Mouse (Mus musculus) midbrain, embryonic 15.5 days (tissue): Measurements from ENCODE around the gene Sbk2. TPM values are rescaled to one million over a fixed set of nuclear protein-coding genes. Genes with fewer than 3 reads are reported as not detected.
"Not testable (repeated sequence)": the region's sequence is repeated elsewhere in the genome, so short reads cannot be mapped to it uniquely, and the experiment has no call there.

Experiments
- ATAC-seq: fragments of 200-750 bp; cut with Nextera tagmentation; replicated peaks from 2 replicates; pipeline ENCODE4 v1.8.0; 2017; ENCODE audit warnings: moderate TSS enrichment
- H3K27ac ChIP-seq: fragments of 300-500 bp; sonication (generic); 2 replicates; pipeline ENCODE4 v1.5.1; 2015; ENCODE audit warnings: mild to moderate bottlenecking, inconsistent platforms
- H3K27me3 ChIP-seq: fragments of 300-500 bp; sonication (generic); replicated peaks from 2 replicates; pipeline ENCODE4 v1.6.1; 2015; ENCODE audit warnings: inconsistent platforms
- H3K36me3 ChIP-seq: fragments of 300-500 bp; sonication (generic); replicated peaks from 2 replicates; pipeline ENCODE4 v1.6.1; 2015; ENCODE audit warnings: inconsistent platforms
- H3K4me1 ChIP-seq: fragments of 300-500 bp; sonication (generic); 2 replicates; pipeline ENCODE4 v1.6.1; 2015; ENCODE audit warnings: inconsistent platforms
- H3K4me2 ChIP-seq: fragments of 300-500 bp; sonication (generic); 2 replicates; pipeline ENCODE4 v1.6.1; 2015; ENCODE audit warnings: inconsistent platforms, mild to moderate bottlenecking, moderate library complexity
- H3K4me3 ChIP-seq: fragments of 300-500 bp; sonication (generic); 2 replicates; pipeline ENCODE4 v1.5.1; 2015; ENCODE audit warnings: mild to moderate bottlenecking, inconsistent platforms
- H3K9ac ChIP-seq: fragments of 300-500 bp; sonication (generic); 2 replicates; pipeline ENCODE4 v1.6.1; 2015; ENCODE audit warnings: mild to moderate bottlenecking, inconsistent platforms
- H3K9me3 ChIP-seq: fragments of 300-500 bp; sonication (generic); 2 replicates; pipeline ENCODE4 v1.6.1; 2016; ENCODE audit warnings: inconsistent platforms
- WGBS: fragments of 180-500 bp; shearing (Covaris S2); methylation state at CpG from one replicate; pipeline ENCODE4 v1.1.7; 2015; ENCODE audit warnings: mixed read lengths; 5-methylcytosine and 5-hydroxymethylcytosine counted together
- polyA plus RNA-seq: library from polyadenylated mRNA; unstranded; fragments of >200 nt; fragmentation: Nextera tagmentation; extraction: Ambion mirVana; gene quantifications from 2 replicates; pipeline ENCODE4 v1.2.1, GENCODE M21; 2015

Sbk2 gene
- 0.29 TPM in 1 of 2 replicates, not detected in the other for polyA plus RNA-seq

DNA sequence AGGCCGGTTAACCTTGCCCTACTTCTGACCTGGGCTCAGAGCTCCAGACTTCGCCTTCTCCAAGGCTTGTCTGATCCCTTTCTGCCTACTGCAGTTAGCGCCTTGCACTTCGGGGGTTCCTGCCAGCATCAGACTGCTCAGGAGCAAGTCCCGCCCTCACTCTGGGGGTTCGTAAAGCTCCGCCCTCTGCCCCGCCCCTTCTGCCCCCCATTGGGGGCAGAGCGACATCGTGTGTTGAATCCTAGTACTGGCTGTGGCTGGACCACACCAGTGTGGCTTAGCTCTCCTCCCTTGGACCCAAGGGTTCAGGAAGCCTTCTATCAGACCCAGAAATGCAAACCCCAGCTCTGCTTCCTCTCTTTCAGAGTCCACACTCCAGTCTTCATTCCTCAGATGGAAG, at the start of gene Sbk2:
Gene Sbk2 (minus strand): TSS at position 135 of the 400 bp plus-strand sequence.
- ATAC-seq = peak; percentile 71
- Histone ChIP-seq H3K27ac (no peak within 1 kb of the TSS), H3K4me2 (peak within 1 kb of the TSS; percentile 14; the same call in 1 of the 2 replicates), H3K4me1 (no peaks in the 10 kb centered on the region), H3K27me3 (no peaks in the 10 kb centered on the region), H3K36me3 (no peaks in the 10 kb centered on the region), H3K4me3 (no peak within 1 kb of the TSS), H3K9ac (no peak within 1 kb of the TSS), H3K9me3 (no peaks in the 10 kb centered on the region)
- 6% methylated on average over 10 of the region's 10 CpGs for WGBS

DNA sequence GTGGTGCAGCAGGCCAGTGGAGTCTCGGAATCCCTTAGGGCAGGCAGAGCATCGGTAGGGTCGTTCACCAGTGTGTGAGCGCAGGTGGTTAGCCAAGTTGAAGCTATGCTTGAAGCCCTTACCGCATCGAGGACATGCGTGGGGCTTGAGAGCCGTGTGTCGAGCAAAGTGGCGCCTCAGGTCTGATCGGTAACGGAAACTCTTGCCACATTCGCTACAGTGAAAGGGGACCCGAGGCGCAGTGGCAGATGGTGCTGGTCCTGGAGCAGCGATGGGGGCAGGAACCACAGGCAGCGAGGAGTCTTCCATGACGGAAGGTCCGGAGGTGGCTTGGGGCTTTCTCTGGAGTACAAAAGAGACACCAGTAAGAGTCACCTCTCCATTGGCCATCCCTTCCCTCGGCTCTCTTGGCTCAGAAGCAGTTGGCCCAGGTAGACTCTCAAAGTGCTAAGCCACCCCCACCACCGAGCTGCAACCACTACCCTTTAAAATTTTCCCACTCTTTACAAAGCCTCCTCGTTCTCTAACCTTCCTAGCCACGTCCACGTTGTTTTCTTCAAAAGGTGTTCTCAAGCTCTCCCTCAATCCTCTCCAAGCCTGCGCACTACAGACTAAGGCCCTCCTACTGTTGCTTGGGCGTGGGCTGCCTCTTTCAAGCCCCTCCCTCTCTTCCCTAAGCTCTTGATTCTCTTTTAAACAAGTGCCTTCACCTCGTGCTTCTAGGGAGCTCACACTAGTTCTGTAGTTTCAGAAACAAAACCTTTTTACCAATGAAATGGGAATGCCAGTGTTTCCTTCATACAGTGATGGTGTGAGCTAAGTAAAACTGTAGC, 48.7 kb upstream of the Sbk2 start:
- Histone ChIP-seq H3K4me2 (no peak overlapping the region), H3K27me3 (no peaks in the 10 kb centered on the region), H3K9me3 (no peaks in the 10 kb centered on the region), H3K4me1 (peaks cover 11% of the 10 kb centered on the region; the same call in 1 of the 2 replicates), H3K9ac (no peak overlapping the region), H3K27ac (no peak overlapping the region), H3K36me3 (peaks cover 46% of the 10 kb centered on the region), H3K4me3 (no peak overlapping the region)
- ATAC-seq = no peak
- WGBS = 91% methylated on average over 27 of the region's 27 CpGs

GRCm38 (mm10) chr7:5008229-5008628, 44.0 kb upstream of the Sbk2 start:
- no peaks in the 10 kb centered on the region for H3K27me3 ChIP-seq
- H3K27ac ChIP-seq = no peak overlapping the region
- peaks cover 1% of the 10 kb centered on the region; the same call in 1 of the 2 replicates for H3K4me1 ChIP-seq
- no peak overlapping the region for H3K9ac ChIP-seq
- no peak overlapping the region for H3K4me3 ChIP-seq
- ATAC-seq = no peak
- 96% methylated on average over 26 of the region's 26 CpGs for WGBS
- peaks cover 60% of the 10 kb centered on the region for H3K36me3 ChIP-seq
- no peak overlapping the region for H3K4me2 ChIP-seq
- no peaks in the 10 kb centered on the region for H3K9me3 ChIP-seq

GRCm38 (mm10) chr7:5002876-5003275, 38.7 kb upstream of the Sbk2 start:
- WGBS = 71% methylated on average over 8 of the region's 8 CpGs
- ATAC-seq, H3K27me3 ChIP-seq, H3K4me1 ChIP-seq, H3K27ac ChIP-seq, H3K4me2 ChIP-seq, H3K9ac ChIP-seq, H3K9me3 ChIP-seq, H3K4me3 ChIP-seq: not testable (repeated sequence)
- H3K36me3 ChIP-seq = peaks cover 15% of the 10 kb centered on the region

GRCm38 (mm10) chr7:4999876-5000275, 35.7 kb upstream of the Sbk2 start:
- 76% methylated on average over 2 of the region's 2 CpGs for WGBS

DNA sequence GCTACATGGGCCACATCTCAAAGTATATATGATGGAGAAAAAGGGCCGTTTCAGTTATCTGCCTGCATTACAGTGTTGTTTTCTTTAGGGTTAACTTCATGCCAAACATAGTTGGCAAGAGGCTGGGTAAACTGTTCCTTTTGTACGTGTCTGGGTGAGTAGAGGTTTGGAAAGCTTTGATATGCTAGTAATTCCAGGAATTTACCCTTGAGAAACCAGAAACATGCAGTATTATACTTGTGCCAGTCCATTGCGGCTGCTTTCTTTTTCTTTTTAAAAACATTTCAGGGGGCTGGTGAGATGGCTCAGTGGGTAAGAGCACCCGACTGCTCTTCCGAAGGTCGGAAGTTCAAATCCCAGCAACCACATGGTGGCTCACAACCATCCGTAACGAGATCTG, 32.7 kb upstream of the Sbk2 start:
- H3K4me1 ChIP-seq = peaks cover 42% of the 10 kb centered on the region
- peak overlapping the region; percentile 81 for H3K27ac ChIP-seq
- H3K9ac ChIP-seq = peak overlapping the region; percentile 63
- 65% methylated on average over 8 of the region's 8 CpGs for WGBS
- ATAC-seq = no peak
- H3K4me3 ChIP-seq = peak overlapping the region; percentile 82
- H3K36me3 ChIP-seq = peaks cover 14% of the 10 kb centered on the region; the same call in 1 of the 2 replicates
- H3K27me3 ChIP-seq = no peaks in the 10 kb centered on the region
- H3K4me2 ChIP-seq = peak overlapping the region; percentile 75
- H3K9me3 ChIP-seq = no peaks in the 10 kb centered on the region

More at GRCm38 (mm10) chr7:4999876-5000275, 35.7 kb upstream of the Sbk2 start:
- no peaks in the 10 kb centered on the region for H3K27me3 ChIP-seq
- H3K36me3 ChIP-seq = no peaks in the 10 kb centered on the region
- H3K4me2 ChIP-seq = no peak overlapping the region
- H3K9ac ChIP-seq = no peak overlapping the region
- no peak overlapping the region for H3K4me3 ChIP-seq
- no peak overlapping the region for H3K27ac ChIP-seq
- H3K4me1 ChIP-seq = peaks cover 14% of the 10 kb centered on the region
- H3K9me3 ChIP-seq = no peaks in the 10 kb centered on the region
- no peak for ATAC-seq

- peak within 1 kb of the TSS; percentile 75 for H3K4me2 ChIP-seq
- peak within 1 kb of the TSS; percentile 81 for H3K27ac ChIP-seq
- peak; percentile 85 for ATAC-seq
- H3K4me1 ChIP-seq = peaks cover 42% of the 10 kb centered on the region
- WGBS = 3% methylated on average over 20 of the region's 26 CpGs
- peaks cover 20% of the 10 kb centered on the region; the same call in 1 of the 2 replicates for H3K36me3 ChIP-seq
- no peaks in the 10 kb centered on the region for H3K27me3 ChIP-seq
- peak within 1 kb of the TSS; percentile 82 for H3K4me3 ChIP-seq
- H3K9me3 ChIP-seq = no peaks in the 10 kb centered on the region
- H3K9ac ChIP-seq = peak within 1 kb of the TSS; percentile 95
Measured at GRCm38 (mm10) chr7:4996003-4996895, 32.0 kb upstream of the Sbk2 start, which contains the start of gene Zfp579. Gene Zfp579, minus strand, starts transcription at chr7:4996158.

DNA sequence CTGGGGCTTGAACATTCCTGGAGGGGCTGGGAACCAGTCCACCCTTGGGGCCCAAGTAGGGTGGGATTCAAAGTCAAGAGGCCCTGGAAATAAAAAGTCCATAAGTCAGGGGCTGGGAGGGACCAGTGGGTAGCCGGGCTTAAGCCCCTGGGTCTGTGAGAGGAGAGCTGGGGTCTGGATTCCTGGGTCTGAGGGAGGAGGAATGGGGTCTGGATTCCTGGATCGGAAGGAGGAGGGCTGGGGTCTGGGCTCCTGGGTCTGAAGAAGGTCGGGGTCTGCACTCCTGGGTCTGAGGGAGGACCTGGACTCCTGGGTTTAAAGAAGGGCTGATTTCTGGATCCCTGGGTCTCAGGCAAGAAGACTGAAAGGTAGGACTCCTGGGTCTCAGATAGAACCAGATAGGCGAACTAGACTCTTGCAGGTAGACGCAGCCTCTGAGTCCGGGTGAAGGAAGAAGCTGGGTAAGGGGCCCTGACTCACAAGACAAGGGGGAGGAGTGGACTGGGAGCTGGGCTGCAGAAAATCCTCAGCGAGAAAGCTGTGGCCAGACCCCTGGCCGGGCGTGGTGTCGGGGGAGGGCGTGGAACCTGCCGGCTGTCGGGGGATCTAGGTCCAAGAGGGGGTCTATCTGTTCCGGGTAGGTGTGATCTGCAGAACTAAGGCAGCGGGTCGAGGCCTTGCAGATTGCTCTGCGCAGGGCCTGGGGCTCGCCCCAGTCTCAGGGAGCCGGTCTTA, 31.2 kb upstream of the Sbk2 start:
- Histone ChIP-seq H3K36me3 (peaks cover 24% of the 10 kb centered on the region; the same call in 1 of the 2 replicates), H3K9me3 (no peaks in the 10 kb centered on the region), H3K4me3 (peak overlapping the region; percentile 82), H3K27ac (peak overlapping the region; percentile 81), H3K4me2 (peak overlapping the region; percentile 75), H3K9ac (peak overlapping the region; percentile 95), H3K27me3 (no peaks in the 10 kb centered on the region), H3K4me1 (peaks cover 42% of the 10 kb centered on the region)
- ATAC-seq = peak; percentile 34
- 5% methylated on average over 19 of the region's 19 CpGs for WGBS

DNA sequence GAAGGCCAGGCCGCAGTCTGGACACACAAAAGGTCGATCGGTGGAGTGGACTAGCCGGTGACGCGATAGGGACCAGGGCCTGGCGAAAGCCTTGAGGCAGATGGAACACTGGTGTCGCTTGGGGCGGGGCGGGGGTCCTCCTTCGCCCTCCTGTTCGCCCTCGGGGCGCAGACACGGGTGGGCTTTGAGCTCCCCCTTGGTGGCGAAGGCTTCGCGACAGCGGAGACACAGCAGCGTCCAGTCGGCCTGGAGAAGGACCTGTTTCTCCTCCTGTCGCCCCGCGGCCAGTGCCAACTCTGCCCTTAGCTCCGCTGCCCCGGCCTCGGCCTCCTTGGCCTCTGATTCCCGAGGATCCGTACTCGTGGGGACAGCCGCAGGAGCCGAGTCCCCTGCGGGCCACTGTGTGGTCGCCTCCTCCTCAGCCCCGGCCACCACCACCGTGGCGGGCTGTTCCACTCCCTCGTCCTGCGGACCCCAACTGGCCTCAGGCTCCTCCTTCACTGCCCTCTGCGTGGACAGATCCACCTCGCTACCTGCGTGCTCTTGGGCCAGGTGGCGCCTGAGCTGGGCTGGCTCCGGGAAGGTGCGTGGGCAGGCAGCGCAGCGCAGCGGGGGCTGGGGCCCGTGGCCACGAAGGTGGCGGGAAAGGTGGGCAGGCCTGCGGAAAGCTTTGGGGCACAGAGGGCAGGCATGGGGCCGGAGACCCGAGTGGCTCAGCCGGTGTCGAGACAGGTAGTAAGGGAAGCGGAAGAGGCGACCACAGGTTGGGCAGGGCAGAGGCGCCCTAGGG, 30.0 kb upstream of the Sbk2 start:
- no peaks in the 10 kb centered on the region for H3K27me3 ChIP-seq
- peaks cover 42% of the 10 kb centered on the region for H3K4me1 ChIP-seq
- no peak for ATAC-seq
- H3K36me3 ChIP-seq = peaks cover 25% of the 10 kb centered on the region; the same call in 1 of the 2 replicates
- peak overlapping the region; percentile 75 for H3K4me2 ChIP-seq
- H3K9me3 ChIP-seq = no peaks in the 10 kb centered on the region
- WGBS = 57% methylated on average over 59 of the region's 59 CpGs
- H3K27ac ChIP-seq = no peak overlapping the region
- peak overlapping the region; percentile 95 for H3K9ac ChIP-seq
- peak overlapping the region; percentile 82 for H3K4me3 ChIP-seq

GRCm38 (mm10) chr7:4993347-4993998, 29.3 kb upstream of the Sbk2 start:
- ATAC-seq = no peak
- Histone ChIP-seq H3K27me3 (no peaks in the 10 kb centered on the region), H3K27ac (no peak overlapping the region), H3K9me3 (no peaks in the 10 kb centered on the region), H3K4me1 (peaks cover 42% of the 10 kb centered on the region), H3K9ac (no peak overlapping the region; the same call in 1 of the 2 replicates), H3K4me3 (peak overlapping the region; percentile 82), H3K36me3 (peaks cover 25% of the 10 kb centered on the region; the same call in 1 of the 2 replicates), H3K4me2 (peak overlapping the region; percentile 75)
- 43% methylated on average over 55 of the region's 55 CpGs for WGBS
